Mouse (Mus musculus) frontal cortex, adult (tissue): Measurements from ENCODE around the gene Cdk19.
"Not testable (repeated sequence)": the region's sequence is repeated elsewhere in the genome, so short reads cannot be mapped to it uniquely, and the experiment has no call there.

Experiments used
- ATAC-seq: cut with Nextera tagmentation; 2 replicates; pipeline ENCODE4 v1.9.2; 2017; ENCODE audit warnings: mild to moderate bottlenecking, moderate library complexity, mixed read lengths; ENCODE audit not compliant: low TSS enrichment

The Cdk19 gene

GRCm38 (mm10) chr10:40386126-40386525, 46.8 kb downstream of the Cdk19 start:
- no peak for ATAC-seq

GRCm38 (mm10) chr10:40393447-40394143, 54.2 kb downstream of the Cdk19 start:
- ATAC-seq = no peak

- no peak for ATAC-seq
Observed at GRCm38 (mm10) chr10:40398842-40399241, 59.5 kb downstream of the Cdk19 start.

GRCm38 (mm10) chr10:40399328-40399727, 60.0 kb downstream of the Cdk19 start:
- ATAC-seq = no peak

- ATAC-seq = no peak
Observed at GRCm38 (mm10) chr10:40400293-40400692, 60.9 kb downstream of the Cdk19 start.

GRCm38 (mm10) chr10:40406655-40407054, 67.3 kb downstream of the Cdk19 start:
- ATAC-seq = peak; percentile 55

GRCm38 (mm10) chr10:40409336-40409735, 70.0 kb downstream of the Cdk19 start:
- ATAC-seq = peak; percentile 85

GRCm38 (mm10) chr10:40411370-40411769, 72.0 kb downstream of the Cdk19 start:
- ATAC-seq = no peak

- ATAC-seq = peak; percentile 89
Observed at GRCm38 (mm10) chr10:40416944-40417343, 77.6 kb downstream of the Cdk19 start.

- no peak for ATAC-seq
Observed at GRCm38 (mm10) chr10:40419841-40420240, 80.5 kb downstream of the Cdk19 start.

GRCm38 (mm10) chr10:40420703-40421102, 81.3 kb downstream of the Cdk19 start:
- no peak for ATAC-seq

GRCm38 (mm10) chr10:40421724-40422123, 82.4 kb downstream of the Cdk19 start:
- ATAC-seq = no peak

GRCm38 (mm10) chr10:40422696-40423095, 83.3 kb downstream of the Cdk19 start:
- ATAC-seq = no peak

- ATAC-seq = not testable (repeated sequence)
Observed at GRCm38 (mm10) chr10:40424428-40424827, 85.1 kb downstream of the Cdk19 start.

GRCm38 (mm10) chr10:40425243-40426095, 86.1 kb downstream of the Cdk19 start:
- no peak for ATAC-seq

GRCm38 (mm10) chr10:40426096-40426450, 86.7 kb downstream of the Cdk19 start:
- ATAC-seq = no peak

GRCm38 (mm10) chr10:40428633-40429032, 89.3 kb downstream of the Cdk19 start:
- ATAC-seq = no peak

GRCm38 (mm10) chr10:40429081-40429480, 89.7 kb downstream of the Cdk19 start:
- no peak for ATAC-seq

GRCm38 (mm10) chr10:40430209-40430608, 90.8 kb downstream of the Cdk19 start:
- no peak for ATAC-seq

- no peak for ATAC-seq
Observed at GRCm38 (mm10) chr10:40431957-40432356, 92.6 kb downstream of the Cdk19 start.

GRCm38 (mm10) chr10:40432375-40432774, 93.0 kb downstream of the Cdk19 start:
- no peak for ATAC-seq

- no peak for ATAC-seq
Observed at GRCm38 (mm10) chr10:40435402-40435801, 96.0 kb downstream of the Cdk19 start.

GRCm38 (mm10) chr10:40437117-40437516, 97.8 kb downstream of the Cdk19 start:
- no peak for ATAC-seq
